Mouse (Mus musculus) embryonic facial prominence, embryonic 15.5 days (tissue): ENCODE data around the gene Ints2. TPM values are rescaled to one million over a fixed set of nuclear protein-coding genes. Genes with fewer than 3 reads are reported as not detected.

Experiments used
- ATAC-seq: fragments of 200-750 bp; cut with Nextera tagmentation; 2 replicates; pipeline ENCODE4 v1.8.0; 2017; ENCODE audit warnings: low read depth, moderate TSS enrichment; ENCODE audit not compliant: insufficient number of reproducible peaks, low FRiP score, low TSS enrichment
- H3K27ac ChIP-seq: fragments of 300-500 bp; sonication (generic); replicated peaks from 2 replicates; pipeline ENCODE4 v1.5.1; 2015; ENCODE audit warnings: mild to moderate bottlenecking, inconsistent platforms
- H3K27me3 ChIP-seq: fragments of 300-500 bp; sonication (generic); 2 replicates; pipeline ENCODE4 v1.6.1; 2015; ENCODE audit warnings: inconsistent platforms
- H3K36me3 ChIP-seq: fragments of 300-500 bp; sonication (generic); 2 replicates; pipeline ENCODE4 v1.6.1; 2015; ENCODE audit warnings: mild to moderate bottlenecking, inconsistent platforms
- H3K4me1 ChIP-seq: fragments of 300-500 bp; sonication (generic); 2 replicates; pipeline ENCODE4 v1.6.1; 2015; ENCODE audit warnings: inconsistent platforms
- H3K4me2 ChIP-seq: fragments of 300-500 bp; sonication (generic); replicated peaks from 2 replicates; pipeline ENCODE4 v1.6.1; 2015; ENCODE audit warnings: mild to moderate bottlenecking, inconsistent platforms
- H3K4me3 ChIP-seq: fragments of 300-500 bp; sonication (generic); replicated peaks from 2 replicates; pipeline ENCODE4 v1.5.1; 2015; ENCODE audit warnings: mild to moderate bottlenecking, inconsistent platforms
- H3K9ac ChIP-seq: fragments of 300-500 bp; sonication (generic); 2 replicates; pipeline ENCODE4 v1.6.1; 2015; ENCODE audit warnings: inconsistent platforms
- H3K9me3 ChIP-seq: fragments of 300-500 bp; sonication (generic); replicated peaks from 2 replicates; pipeline ENCODE4 v1.6.1; 2016; ENCODE audit warnings: inconsistent platforms
- WGBS: fragments of 180-500 bp; shearing (Covaris S2); methylation state at CpG from one replicate; pipeline ENCODE4 v1.1.7; 2015; 5-methylcytosine and 5-hydroxymethylcytosine counted together
- polyA plus RNA-seq: library from polyadenylated mRNA; unstranded; fragments of >200 nt; fragmentation: Nextera tagmentation; extraction: Ambion mirVana; gene quantifications from 2 replicates; pipeline ENCODE4 v1.2.1, GENCODE M21; 2015

The Ints2 gene
- polyA plus RNA-seq, 1 experiment from 2014 or later, result 23.7 TPM

DNA sequence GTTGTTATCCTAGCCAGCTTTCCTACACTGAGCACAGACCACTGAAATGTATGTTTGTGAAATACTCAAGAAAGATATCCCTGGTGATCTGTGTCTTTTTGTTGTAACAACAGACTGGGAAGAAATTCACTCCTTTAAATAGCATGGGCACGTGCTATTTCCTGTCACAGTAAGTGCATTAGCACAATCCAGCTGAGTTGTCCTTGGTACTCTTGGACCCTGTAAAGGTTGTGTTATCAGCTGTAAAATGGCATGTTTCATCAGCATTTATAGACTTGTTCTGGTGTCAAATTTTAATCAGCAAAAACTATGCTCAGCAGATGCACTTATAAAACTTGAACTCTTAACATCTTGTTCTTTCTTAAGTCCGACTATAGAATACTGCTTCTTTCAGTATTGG is 86.6 kb downstream of the Ints2 start:
- H3K4me3 ChIP-seq, result no peak overlapping the region
- H3K36me3 ChIP-seq, result no peaks in the 10 kb centered on the region
- H3K4me2 ChIP-seq, result no peak overlapping the region
- H3K27me3 ChIP-seq, result no peaks in the 10 kb centered on the region
- no peak overlapping the region for H3K9ac ChIP-seq
- 81% methylated on average over 2 of the region's 2 CpGs for WGBS
- no peaks in the 10 kb centered on the region for H3K9me3 ChIP-seq
- H3K4me1 ChIP-seq, result no peaks in the 10 kb centered on the region
- ATAC-seq, result no peak
- H3K27ac ChIP-seq, result no peak overlapping the region

Other genes starting within 250 kb of the Ints2 start
- gene Brip1, start 56.4 kb downstream of the Ints2 start, polyA plus RNA-seq, result 8.1 and 8.3 TPM in 2 replicates
- gene Med13, start 100.0 kb upstream of the Ints2 start, polyA plus RNA-seq, result 9.4 and 10.8 TPM in 2 replicates
- 52.2 and 54.3 TPM in 2 replicates for gene Rnft1, start 227.1 kb upstream of the Ints2 start, polyA plus RNA-seq